Mouse (Mus musculus): ENCODE measurements around the gene 6820408C15Rik. TPM values are rescaled to one million over a fixed set of nuclear protein-coding genes. Genes with fewer than 3 reads are reported as not detected.
"Not testable (repeated sequence)": the region's sequence is repeated elsewhere in the genome, so short reads cannot be mapped to it uniquely, and the experiment has no call there.

Gene 6820408C15Rik
- polyA plus RNA-seq, 1 experiment from 2014 or later: 0.64 TPM

DNA sequence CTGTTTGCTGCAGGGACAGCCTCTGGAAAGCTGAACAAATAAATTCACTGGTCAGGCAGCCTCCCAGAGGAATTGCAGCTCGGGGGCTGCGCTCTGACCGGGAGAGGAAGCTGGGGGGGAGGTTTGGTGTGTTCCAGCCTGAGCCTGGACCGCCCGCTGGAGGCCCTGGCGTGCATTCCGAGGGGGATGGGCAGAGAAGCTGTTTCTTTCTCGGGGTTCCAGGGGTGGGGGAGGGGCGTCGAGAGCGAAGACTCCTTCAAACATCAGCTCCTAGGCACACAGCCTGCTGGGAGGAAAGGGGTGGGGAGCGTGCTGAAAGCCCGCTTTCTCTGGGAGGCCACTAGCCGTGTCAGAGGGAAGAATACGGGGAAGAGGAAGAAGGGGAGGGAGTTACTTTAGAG is 4.4 kb upstream of the 6820408C15Rik start:
- no peak for DNase-seq (ENCODE audit: low spot score)

GRCm38 (mm10) chr2:152411471-152411870 is 3.9 kb upstream of the 6820408C15Rik start:
- no peak for DNase-seq (ENCODE audit: low spot score)

- no peak for DNase-seq (ENCODE audit: low spot score)
Measured at GRCm38 (mm10) chr2:152412526-152413157, 2.7 kb upstream of the 6820408C15Rik start.

- no peak for DNase-seq (ENCODE audit: low spot score)
Measured at GRCm38 (mm10) chr2:152413158-152413764, 2.1 kb upstream of the 6820408C15Rik start.

GRCm38 (mm10) chr2:152413765-152414584 is 1.4 kb upstream of the 6820408C15Rik start:
- no peak for DNase-seq (ENCODE audit: low spot score)

DNA sequence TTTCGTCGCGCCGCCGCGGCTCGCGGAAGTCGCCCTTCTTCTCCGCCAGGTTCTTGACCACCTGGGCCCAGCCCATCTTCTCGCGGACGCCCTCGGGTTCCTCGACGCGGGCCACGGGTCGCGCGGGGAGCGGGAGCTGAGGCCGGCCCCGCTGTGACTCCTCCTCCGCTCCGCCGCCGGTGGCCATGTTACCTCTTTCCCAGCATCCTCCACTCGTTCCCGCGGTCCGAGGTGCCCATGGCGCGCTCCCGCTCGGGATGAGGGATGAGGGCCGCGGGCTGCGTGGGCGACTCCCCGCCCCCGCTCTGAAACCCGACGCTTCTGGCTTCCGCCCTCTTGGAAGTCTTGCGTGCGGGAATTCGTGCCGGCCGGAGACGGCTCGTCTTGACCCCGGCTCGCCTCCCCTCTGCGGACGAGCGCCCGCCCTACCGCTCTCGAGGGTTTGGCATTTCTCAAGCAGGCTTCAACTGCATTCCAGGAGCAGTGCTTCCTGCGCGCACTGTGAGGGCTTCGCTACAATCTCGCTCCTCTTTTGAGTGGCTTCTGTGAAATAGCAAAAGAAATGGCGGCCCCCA is 709 bp upstream of the 6820408C15Rik start, which contains the start of gene Zcchc3:
Gene Zcchc3 (minus strand): TSS at position 437 of the 575 bp plus-strand sequence.
- DNase-seq (ENCODE audit: low spot score): peak; percentile 24

- no peak for DNase-seq (ENCODE audit: low spot score)
Measured at GRCm38 (mm10) chr2:152415786-152416185, 399 bp downstream of the 6820408C15Rik start.

DNA sequence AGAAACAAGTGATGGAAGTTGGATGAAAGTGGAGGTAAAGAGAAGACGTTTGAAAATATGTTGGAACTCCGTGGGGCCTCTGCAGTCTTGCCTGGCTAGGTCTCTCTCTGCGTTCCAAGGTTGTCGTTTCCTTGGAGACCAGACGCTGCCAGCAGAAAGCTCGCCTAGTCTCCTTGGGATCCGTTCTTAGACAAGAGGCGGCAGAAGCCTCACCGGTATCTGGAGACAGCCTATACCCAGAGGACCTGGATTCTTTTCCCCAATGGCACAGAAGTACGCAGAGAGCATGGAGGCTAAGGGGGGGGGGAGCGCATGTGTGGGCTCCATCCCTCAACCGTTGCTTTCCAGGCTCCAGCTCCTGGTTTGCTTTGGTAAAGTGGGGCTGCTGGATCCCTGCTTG is 12.1 kb downstream of the 6820408C15Rik start:
- DNase-seq (ENCODE audit: low spot score): no peak

DNA sequence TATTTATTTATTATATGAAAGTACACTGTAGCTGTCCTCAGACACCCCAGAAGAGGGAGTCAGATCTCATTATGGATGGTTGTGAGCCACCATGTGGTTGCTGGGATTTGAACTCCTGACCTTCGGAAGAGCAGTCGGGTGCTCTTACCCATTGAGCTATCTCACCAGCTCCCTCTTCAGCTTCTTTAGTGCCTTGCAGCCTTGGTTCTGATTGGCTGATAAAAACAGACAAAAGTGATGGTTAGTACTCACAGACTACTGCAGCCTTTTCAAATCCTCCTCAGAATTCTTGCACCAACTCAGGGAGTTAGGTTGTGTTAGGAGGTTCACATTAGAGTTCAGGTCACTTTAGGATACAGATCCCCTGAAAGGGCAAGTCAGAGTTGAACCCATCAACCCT is 13.1 kb downstream of the 6820408C15Rik start:
- DNase-seq (ENCODE audit: low spot score): not testable (repeated sequence)

GRCm38 (mm10) chr2:152436405-152436901 is 21.1 kb downstream of the 6820408C15Rik start:
- DNase-seq (ENCODE audit: low spot score): no peak

DNA sequence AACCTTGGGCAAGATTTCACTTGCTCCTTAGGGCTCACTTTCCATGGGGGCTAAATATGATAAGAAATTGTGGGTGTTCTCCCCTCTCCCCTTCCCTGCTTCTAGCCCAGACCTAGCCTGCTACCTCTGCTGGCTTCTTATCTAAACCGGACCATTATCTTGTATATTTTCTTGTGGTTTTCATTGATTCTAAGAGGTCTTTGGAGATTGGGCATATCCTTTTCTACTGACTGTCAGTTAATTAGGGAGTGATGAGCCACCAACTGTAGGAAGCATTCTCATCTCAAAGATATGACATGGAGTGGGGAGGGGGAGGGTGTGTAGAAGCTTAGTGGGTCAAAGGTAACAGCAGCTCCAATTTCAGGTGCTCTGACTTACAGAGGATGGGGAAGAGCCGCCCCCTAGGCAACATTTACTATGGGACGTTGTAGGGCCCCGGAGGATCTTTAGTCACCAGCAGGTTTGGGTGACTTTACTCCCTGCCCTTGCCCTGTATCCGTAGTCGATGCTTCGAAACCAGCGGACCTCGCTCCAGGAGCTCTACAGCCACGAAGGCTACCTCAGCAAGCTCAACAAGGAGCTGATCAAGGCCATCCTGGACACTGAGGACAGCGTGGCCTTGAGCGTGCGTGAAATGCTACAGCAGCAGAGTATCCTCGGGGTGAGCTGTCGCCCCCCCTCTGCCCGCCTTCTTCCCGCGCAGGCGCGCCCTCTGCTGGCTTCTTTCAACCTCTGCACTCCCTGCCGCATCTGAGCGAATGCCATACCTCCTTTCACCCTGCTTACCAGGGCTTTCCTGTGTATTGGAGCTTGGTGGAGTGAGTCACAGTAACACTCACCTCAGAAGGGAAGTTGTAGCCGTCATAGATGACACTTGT is 21.8 kb downstream of the 6820408C15Rik start:
- peak; percentile 82 for DNase-seq (ENCODE audit: low spot score)

- peak; percentile 10 for DNase-seq (ENCODE audit: low spot score)
Measured at GRCm38 (mm10) chr2:152438963-152439362, 23.6 kb downstream of the 6820408C15Rik start.

DNA sequence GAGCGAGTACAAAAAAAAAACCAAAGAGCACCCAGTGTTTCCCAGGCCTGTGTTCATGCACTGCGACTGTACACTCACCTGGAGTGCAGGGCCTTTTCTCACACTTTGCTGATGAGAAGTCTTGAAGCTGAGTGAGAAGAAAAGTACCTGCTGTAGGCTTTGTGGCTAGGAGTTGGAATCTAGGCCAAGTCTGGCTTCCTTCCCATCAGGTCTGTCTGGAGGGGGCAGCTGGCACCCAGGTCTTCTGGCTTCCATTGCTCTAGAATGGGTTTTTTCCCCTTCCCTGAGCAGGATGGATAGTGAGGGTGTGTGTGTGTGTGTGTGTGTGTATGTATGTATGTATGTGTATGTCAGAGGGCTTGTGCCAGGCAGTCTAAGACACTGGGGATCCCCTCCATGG is 24.4 kb downstream of the 6820408C15Rik start:
- DNase-seq (ENCODE audit: low spot score): no peak

DNA sequence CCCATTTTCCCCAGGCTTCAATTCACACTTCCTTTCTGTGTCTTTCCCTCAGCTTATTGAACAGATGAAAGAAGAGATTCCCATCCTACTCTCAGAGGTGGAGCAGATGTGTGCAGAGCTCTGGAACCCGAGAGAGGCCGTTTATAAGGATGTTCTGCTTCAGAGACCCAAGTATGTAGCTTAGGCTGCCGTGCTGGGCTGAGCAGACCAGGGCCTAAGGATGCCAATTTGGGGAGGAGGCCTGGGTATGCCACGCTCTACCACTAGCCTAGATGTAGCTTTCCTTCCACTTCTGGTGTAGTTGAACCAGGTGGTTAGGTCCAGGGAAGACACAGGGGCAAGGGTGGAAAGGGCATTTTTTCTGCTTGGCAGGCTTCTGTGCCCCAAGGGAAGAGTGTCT is 26.9 kb downstream of the 6820408C15Rik start:
- no peak for DNase-seq (ENCODE audit: low spot score)

DNA sequence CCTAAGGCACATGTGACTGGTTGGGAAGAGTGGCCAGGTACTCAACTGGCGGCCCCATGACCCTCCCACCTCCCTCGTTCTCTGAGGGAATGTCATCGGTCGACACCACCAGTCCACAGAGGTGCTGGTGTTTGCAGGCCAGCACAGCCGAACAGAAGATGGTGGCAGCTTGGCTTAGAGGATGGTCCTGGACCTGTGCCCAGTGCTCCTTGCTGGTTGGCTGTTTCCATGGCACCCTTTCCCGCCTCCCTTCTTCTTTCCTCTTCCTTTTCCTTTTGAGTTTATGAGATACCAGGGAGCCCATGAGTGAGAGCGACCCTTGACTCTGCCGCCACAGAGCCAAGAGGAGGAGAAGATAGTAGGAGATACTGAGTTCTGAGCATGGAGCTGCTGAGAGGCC is 27.9 kb downstream of the 6820408C15Rik start:
- no peak for DNase-seq (ENCODE audit: low spot score)

DNA sequence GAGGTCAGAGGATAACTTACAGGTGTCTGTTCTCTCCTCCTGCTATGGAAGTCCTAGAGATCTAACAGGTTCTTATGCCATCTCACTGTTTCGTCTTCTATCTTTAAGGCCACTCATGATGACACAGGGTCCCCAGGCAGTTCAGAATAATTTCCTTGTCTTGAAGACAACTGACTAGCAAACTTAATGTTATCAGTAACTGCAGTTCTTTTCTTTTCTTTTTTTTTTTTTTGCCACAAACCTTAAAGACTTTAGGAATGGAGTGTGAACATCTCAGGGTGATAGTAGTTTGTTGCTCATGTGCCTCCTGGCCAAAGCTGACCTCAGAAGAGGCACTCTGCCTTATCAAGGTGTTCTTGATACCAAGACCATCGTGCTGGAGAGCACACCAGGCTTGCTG is 31.3 kb downstream of the 6820408C15Rik start:
- DNase-seq (ENCODE audit: low spot score): no peak

DNA sequence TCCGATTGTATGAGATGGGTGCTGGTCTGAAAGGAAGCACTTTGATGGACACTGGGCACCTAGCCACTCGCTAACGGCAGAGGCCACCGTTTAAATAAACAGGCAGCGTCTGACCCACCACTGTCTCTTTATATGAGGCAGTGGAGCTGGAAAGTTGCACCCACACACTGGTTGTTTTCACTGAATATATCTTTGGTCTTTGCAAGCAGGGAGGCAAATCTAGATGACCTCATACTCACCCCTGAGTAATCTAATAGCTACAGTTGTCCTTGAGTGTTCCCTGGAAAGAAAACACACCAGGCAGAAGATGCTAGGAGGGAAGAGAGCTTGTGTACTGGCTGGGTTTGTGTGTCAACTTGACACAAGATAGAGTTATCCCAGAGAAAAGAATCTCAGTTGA is 32.1 kb downstream of the 6820408C15Rik start:
- no peak for DNase-seq (ENCODE audit: low spot score)

DNA sequence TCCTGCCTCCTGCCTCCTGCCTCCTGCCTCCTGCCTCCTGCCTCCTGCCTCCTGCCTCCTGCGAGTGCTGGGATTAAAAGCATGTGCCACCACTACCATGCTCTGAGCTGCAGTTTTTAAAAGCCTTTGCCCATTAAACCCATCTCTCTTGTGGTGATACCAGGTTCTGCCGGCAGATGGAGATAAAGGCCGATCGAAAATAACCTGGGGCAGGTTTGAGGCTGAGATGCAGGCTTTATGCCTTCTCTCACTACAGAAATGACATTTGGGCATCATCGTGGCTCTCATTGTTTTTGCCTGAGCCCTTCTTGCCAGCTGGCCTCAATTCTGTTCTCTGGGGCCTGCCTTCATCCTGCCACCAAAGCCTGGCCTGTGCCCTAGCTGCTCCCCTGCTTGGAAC is 34.9 kb downstream of the 6820408C15Rik start:
- DNase-seq (ENCODE audit: low spot score): peak; percentile 30

- no peak for DNase-seq (ENCODE audit: low spot score)
Measured at GRCm38 (mm10) chr2:152452101-152452781, 36.9 kb downstream of the 6820408C15Rik start.

DNA sequence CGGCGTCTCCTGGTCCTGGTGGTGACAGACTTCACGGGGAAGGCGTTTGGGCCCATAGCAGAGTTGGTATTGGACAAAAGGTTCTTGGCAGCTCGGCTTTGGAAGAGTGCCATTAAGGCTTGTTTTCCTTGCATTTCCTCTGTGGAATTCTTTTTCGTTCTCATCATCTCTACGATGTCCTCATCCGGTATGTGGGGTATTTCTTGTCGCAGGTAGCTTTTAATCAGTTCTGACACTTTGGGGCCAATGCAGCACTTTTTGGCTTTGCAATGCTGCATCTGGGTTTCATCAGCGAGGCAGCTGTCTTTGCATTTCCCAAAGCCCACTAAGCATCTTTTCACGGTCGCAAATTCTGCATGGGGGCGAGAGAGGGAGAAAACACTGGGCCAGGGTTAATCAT is 43.9 kb downstream of the 6820408C15Rik start:
- DNase-seq (ENCODE audit: low spot score): no peak
